Mouse (Mus musculus) heart, embryonic 12.5 days (tissue): ENCODE measurements around the gene Fzr1. TPM values are rescaled to one million over a fixed set of nuclear protein-coding genes. Genes with fewer than 3 reads are reported as not detected.

Experiments
- ATAC-seq: fragments of 200-750 bp; cut with Nextera tagmentation; 2 replicates; pipeline ENCODE4 v1.8.0; 2017; ENCODE audit warnings: moderate TSS enrichment, moderate library complexity; ENCODE audit not compliant: insufficient number of reproducible peaks, low FRiP score
- H3K27ac ChIP-seq: fragments of 300-500 bp; sonication (generic); 2 replicates; pipeline ENCODE4 v1.5.1; 2016; ENCODE audit warnings: mild to moderate bottlenecking, moderate library complexity; ENCODE audit not compliant: poor library complexity, severe bottlenecking
- H3K27me3 ChIP-seq: fragments of 300-500 bp; sonication (generic); replicated peaks from 2 replicates; pipeline ENCODE4 v1.6.1; 2016; ENCODE audit warnings: mild to moderate bottlenecking, moderate library complexity
- H3K36me3 ChIP-seq: fragments of 300-500 bp; sonication (generic); 2 replicates; pipeline ENCODE4 v1.6.1; 2016; ENCODE audit warnings: mild to moderate bottlenecking, moderate library complexity
- H3K4me1 ChIP-seq: fragments of 300-500 bp; sonication (generic); replicated peaks from 2 replicates; pipeline ENCODE4 v1.6.1; 2016; ENCODE audit warnings: mild to moderate bottlenecking
- H3K4me2 ChIP-seq: fragments of 300-500 bp; sonication (generic); 2 replicates; pipeline ENCODE4 v1.6.1; 2016; ENCODE audit warnings: mild to moderate bottlenecking, moderate library complexity
- H3K4me3 ChIP-seq: fragments of 300-500 bp; sonication (generic); 2 replicates; pipeline ENCODE4 v1.5.1; 2016; ENCODE audit warnings: mild to moderate bottlenecking
- H3K9ac ChIP-seq: fragments of 300-500 bp; sonication (generic); 2 replicates; pipeline ENCODE4 v1.6.1; 2016; ENCODE audit warnings: mild to moderate bottlenecking, moderate library complexity
- H3K9me3 ChIP-seq: fragments of 300-500 bp; sonication (generic); replicated peaks from 2 replicates; pipeline ENCODE4 v1.6.1; 2016; ENCODE audit warnings: mild to moderate bottlenecking, moderate library complexity
- WGBS: fragments of 180-500 bp; shearing (Covaris S2); methylation state at CpG from one replicate; pipeline ENCODE4 v1.1.7; 2016; 5-methylcytosine and 5-hydroxymethylcytosine counted together
- polyA plus RNA-seq: library from polyadenylated mRNA; unstranded; fragments of >200 nt; fragmentation: Nextera tagmentation; extraction: Ambion mirVana; gene quantifications from 2 replicates; pipeline ENCODE4 v1.2.1, GENCODE M21; 2016

Gene Fzr1
- polyA plus RNA-seq, 1 experiment from 2014 or later = 99.5 TPM

DNA sequence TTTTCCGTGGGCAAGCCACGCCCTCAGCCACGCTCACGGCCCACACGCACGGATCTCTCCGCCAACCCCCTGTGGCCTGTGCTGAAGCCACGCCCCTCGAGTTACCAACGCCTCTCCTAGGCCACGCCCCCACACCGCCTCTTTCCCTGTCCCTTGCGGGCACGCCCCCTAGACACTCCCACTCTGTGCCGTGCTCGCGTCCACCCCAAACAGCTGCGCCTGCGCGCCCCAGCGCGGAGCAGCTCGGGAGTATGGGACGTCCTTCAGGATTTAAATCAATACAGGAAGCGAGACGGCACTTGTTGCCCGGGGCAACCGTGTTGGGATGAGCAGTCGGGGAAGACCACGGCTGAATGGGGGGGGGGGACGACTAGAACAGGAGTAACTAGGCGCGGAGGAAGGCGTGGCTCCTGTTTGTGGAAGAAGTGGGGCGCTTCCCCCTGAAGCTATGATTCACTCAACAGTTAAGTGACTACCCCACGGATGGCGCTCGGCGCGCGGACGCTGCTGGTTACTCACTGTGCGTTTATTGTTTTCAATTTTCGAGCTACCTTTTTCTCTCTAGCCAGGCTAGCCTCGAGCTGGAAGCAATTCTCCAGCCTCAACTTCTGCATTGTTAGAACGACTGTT, 352 bp upstream of the Fzr1 start:
- H3K9me3 ChIP-seq = no peaks in the 10 kb centered on the region
- peaks cover 38% of the 10 kb centered on the region for H3K4me1 ChIP-seq
- peak overlapping the region; percentile 65 for H3K9ac ChIP-seq
- peak overlapping the region; percentile 72 for H3K27ac ChIP-seq
- H3K4me2 ChIP-seq = peak overlapping the region; percentile 73
- 1% methylated on average over 46 of the region's 46 CpGs for WGBS
- H3K4me3 ChIP-seq = peak overlapping the region; percentile 94
- peak; percentile 94 for ATAC-seq
- H3K27me3 ChIP-seq = no peaks in the 10 kb centered on the region
- peaks cover 24% of the 10 kb centered on the region for H3K36me3 ChIP-seq

GRCm38 (mm10) chr10:81377362-81377664, 1.0 kb downstream of the Fzr1 start:
- H3K36me3 ChIP-seq = peaks cover 38% of the 10 kb centered on the region
- H3K4me2 ChIP-seq = peak overlapping the region; percentile 85
- H3K9ac ChIP-seq = peak overlapping the region; percentile 97
- no peaks in the 10 kb centered on the region for H3K9me3 ChIP-seq
- H3K27ac ChIP-seq = peak overlapping the region; percentile 75; the same call in 1 of the 2 replicates
- ATAC-seq = no peak
- 57% methylated on average over 2 of the region's 2 CpGs for WGBS
- no peaks in the 10 kb centered on the region for H3K27me3 ChIP-seq
- H3K4me3 ChIP-seq = peak overlapping the region; percentile 94
- H3K4me1 ChIP-seq = peaks cover 35% of the 10 kb centered on the region

DNA sequence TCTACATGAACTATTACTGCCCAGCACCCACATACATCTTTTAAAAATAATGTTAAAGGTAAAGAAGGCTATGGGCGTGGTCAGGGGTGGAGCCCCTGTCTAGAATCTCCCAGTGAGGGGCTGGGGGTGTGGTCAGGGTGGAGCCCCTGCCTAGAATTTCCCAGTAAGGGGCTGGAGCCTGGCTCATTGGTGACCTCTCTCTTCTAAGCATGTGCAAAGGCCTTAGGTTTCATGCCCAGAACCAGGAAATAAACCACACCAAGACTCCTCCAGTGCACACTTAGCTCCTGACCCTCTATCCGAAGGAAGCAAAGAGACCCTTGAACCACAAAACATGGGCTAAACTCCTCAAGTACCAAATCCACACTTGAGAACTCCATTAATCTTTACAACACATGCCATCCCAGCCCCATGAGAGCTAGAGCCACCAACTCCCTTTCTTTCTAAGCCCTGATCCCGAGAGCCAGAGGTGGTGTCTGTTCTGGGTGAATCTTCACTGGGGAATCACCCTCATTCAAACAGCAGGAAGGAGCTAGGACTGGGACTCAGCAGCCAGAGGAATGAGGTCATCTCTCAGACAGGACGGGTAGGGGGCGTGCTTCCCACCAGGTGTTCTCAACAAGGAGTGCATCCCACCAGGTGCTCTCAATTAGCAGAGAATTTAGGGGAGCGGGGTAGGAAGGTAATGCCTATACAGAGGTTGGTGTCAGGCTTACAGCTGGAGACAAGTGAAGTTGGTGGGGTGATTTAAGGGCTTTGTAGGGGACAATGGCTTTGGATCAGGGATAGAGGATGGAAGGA, 1.6 kb downstream of the Fzr1 start:
- Histone ChIP-seq H3K36me3 (peaks cover 43% of the 10 kb centered on the region), H3K4me1 (peaks cover 29% of the 10 kb centered on the region), H3K9ac (peak overlapping the region; percentile 97), H3K9me3 (no peaks in the 10 kb centered on the region), H3K27me3 (no peaks in the 10 kb centered on the region), H3K4me3 (peak overlapping the region; percentile 94), H3K4me2 (peak overlapping the region; percentile 85), H3K27ac (peak overlapping the region; percentile 75; the same call in 1 of the 2 replicates)
- no peak for ATAC-seq
- WGBS = 38% methylated on average over 6 of the region's 6 CpGs

- Histone ChIP-seq H3K36me3 (peaks cover 58% of the 10 kb centered on the region), H3K27me3 (no peaks in the 10 kb centered on the region), H3K9me3 (no peaks in the 10 kb centered on the region), H3K9ac (no peak overlapping the region), H3K4me2 (no peak overlapping the region), H3K4me1 (peaks cover 26% of the 10 kb centered on the region), H3K27ac (no peak overlapping the region), H3K4me3 (no peak overlapping the region)
- no peak for ATAC-seq
- 91% methylated on average over 10 of the region's 10 CpGs for WGBS
Measured at GRCm38 (mm10) chr10:81375322-81375721, 3.0 kb downstream of the Fzr1 start.

DNA sequence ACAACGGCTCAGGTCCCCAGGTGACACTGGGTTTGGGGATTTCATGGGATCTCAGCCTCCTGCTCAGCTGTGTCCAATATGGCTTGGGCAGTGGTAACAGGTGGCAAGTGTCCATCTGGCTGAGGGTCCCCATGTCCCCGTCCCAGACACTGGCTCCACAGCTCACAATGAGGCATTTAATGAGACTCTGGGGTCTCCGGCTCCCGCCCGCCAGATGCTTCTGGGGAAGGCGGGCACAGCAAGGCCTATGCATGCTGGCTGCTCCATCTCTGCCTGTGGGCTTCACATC, 11.2 kb downstream of the Fzr1 start:
- no peak for ATAC-seq
- Histone ChIP-seq H3K27ac (no peak overlapping the region), H3K4me2 (no peak overlapping the region), H3K9me3 (no peaks in the 10 kb centered on the region), H3K9ac (no peak overlapping the region), H3K4me1 (peaks cover 47% of the 10 kb centered on the region), H3K4me3 (no peak overlapping the region), H3K36me3 (peaks cover 67% of the 10 kb centered on the region), H3K27me3 (peaks cover 3% of the 10 kb centered on the region; the same call in 1 of the 2 replicates)
- WGBS = 91% methylated on average over 6 of the region's 6 CpGs

GRCm38 (mm10) chr10:81366477-81367206, 11.7 kb downstream of the Fzr1 start:
- H3K27me3 ChIP-seq = peaks cover 3% of the 10 kb centered on the region; the same call in 1 of the 2 replicates
- H3K4me3 ChIP-seq = no peak overlapping the region
- H3K27ac ChIP-seq = no peak overlapping the region; the same call in 1 of the 2 replicates
- H3K36me3 ChIP-seq = peaks cover 67% of the 10 kb centered on the region
- peaks cover 52% of the 10 kb centered on the region for H3K4me1 ChIP-seq
- 73% methylated on average over 6 of the region's 6 CpGs for WGBS
- H3K9ac ChIP-seq = no peak overlapping the region
- no peaks in the 10 kb centered on the region for H3K9me3 ChIP-seq
- no peak for ATAC-seq
- H3K4me2 ChIP-seq = no peak overlapping the region

DNA sequence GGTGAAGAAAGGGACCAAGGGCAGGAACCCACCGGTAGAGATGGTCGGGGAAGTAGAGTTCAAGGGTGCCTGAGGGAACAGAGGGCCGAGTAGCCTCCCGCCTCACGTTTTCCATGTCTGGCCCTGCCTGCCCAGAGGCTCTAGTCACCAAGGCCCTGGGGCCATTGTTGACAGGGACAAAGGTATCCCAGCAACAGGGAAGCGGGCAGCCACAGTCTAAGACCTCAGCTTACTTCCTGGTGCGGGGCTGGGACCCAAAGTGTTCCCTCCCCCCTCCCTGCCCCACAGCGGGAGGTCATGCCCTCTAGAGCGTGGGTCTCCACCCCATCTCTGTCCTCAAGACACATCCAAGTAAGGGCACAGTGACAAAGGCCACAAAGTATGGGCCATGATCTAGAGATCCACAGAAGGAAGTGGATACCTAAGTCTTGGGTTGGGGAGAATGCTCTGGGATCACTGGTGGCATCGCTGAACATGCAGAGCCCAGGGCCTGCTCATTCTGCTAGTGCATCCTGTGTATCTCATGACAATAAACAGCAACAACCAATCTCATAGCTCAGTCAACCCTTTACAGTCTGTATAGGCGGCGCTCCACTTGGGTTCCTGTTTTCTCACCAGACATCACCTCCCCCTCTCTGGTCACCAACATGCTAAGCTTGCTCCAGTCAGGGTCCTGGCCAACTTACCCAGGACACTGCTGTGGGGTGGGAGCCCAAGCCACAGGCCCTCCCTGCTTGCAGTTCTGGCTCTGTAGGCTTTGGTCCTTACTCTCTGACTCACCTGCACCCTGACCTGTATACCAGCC, 12.4 kb downstream of the Fzr1 start, which contains the start of gene 4930404N11Rik:
4930404N11Rik (minus strand) TSS at position 145 of the 805 bp plus-strand sequence.
- peak within 1 kb of the TSS; percentile 49 for H3K4me3 ChIP-seq
- H3K27me3 ChIP-seq = peaks cover 3% of the 10 kb centered on the region; the same call in 1 of the 2 replicates
- peak within 1 kb of the TSS; percentile 16 for H3K27ac ChIP-seq
- peak within 1 kb of the TSS; percentile 78 for H3K9ac ChIP-seq
- H3K4me1 ChIP-seq = peaks cover 57% of the 10 kb centered on the region
- H3K9me3 ChIP-seq = no peaks in the 10 kb centered on the region
- 29% methylated on average over 12 of the region's 12 CpGs for WGBS
- peak within 1 kb of the TSS; percentile 82 for H3K4me2 ChIP-seq
- peak; percentile 1; the same call in 1 of the 2 replicates for ATAC-seq
- peaks cover 63% of the 10 kb centered on the region for H3K36me3 ChIP-seq

DNA sequence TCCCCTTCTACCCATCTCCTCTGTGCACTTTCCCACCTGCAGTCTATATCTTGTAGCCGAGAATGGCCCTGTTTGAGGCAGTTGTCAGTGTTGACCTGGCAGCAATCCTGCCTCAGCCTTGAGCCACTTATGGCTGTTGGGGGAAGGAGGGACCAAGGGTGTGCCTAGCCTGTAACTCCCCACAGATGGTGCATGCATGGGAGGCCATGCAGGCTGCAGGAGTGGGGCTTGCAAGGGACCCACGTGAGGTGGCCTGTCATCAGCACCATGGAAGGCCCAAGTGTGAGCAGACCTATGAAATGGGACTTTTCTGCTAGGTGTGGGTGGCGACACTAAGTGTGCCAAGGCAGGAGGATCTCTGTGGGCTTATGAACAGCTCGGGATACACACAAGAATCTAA, 13.2 kb downstream of the Fzr1 start:
- Histone ChIP-seq H3K9ac (peak overlapping the region; percentile 78), H3K4me2 (peak overlapping the region; percentile 82), H3K36me3 (peaks cover 56% of the 10 kb centered on the region), H3K4me1 (peaks cover 65% of the 10 kb centered on the region), H3K27ac (0 out of 2 replicates have a peak overlapping the region, but pooled peaks have one; percentile 16), H3K27me3 (peaks cover 3% of the 10 kb centered on the region; the same call in 1 of the 2 replicates), H3K9me3 (no peaks in the 10 kb centered on the region), H3K4me3 (peak overlapping the region; percentile 49; the same call in 1 of the 2 replicates)
- WGBS = 36% methylated on average over 4 of the region's 4 CpGs
- no peak for ATAC-seq

DNA sequence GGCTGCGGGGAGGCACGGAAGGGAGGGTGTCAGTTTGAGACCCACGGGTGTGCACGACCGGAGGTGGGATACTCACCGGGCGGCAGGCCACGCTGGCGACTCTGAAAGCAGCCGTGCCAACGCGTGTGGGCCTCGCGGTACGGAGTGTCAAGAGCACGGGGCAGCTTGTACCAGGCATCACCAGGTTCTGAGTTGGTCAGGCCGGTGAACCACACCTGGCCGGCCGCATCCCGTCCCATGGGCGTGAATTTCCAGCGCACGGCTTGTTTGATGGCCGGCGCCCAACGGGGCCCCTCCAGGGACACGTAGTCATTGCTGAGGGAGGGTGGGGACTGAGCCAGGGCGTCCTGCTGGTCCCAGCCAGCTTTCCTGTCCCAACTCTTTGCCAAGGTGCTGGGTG, 13.7 kb downstream of the Fzr1 start:
- Histone ChIP-seq H3K9ac (peak overlapping the region; percentile 78), H3K4me1 (peaks cover 68% of the 10 kb centered on the region), H3K27me3 (peaks cover 3% of the 10 kb centered on the region; the same call in 1 of the 2 replicates), H3K4me3 (peak overlapping the region; percentile 49), H3K36me3 (peaks cover 55% of the 10 kb centered on the region), H3K27ac (no peak overlapping the region), H3K9me3 (no peaks in the 10 kb centered on the region), H3K4me2 (peak overlapping the region; percentile 82)
- ATAC-seq = no peak; the same call in 1 of the 2 replicates
- WGBS = 14% methylated on average over 28 of the region's 28 CpGs

DNA sequence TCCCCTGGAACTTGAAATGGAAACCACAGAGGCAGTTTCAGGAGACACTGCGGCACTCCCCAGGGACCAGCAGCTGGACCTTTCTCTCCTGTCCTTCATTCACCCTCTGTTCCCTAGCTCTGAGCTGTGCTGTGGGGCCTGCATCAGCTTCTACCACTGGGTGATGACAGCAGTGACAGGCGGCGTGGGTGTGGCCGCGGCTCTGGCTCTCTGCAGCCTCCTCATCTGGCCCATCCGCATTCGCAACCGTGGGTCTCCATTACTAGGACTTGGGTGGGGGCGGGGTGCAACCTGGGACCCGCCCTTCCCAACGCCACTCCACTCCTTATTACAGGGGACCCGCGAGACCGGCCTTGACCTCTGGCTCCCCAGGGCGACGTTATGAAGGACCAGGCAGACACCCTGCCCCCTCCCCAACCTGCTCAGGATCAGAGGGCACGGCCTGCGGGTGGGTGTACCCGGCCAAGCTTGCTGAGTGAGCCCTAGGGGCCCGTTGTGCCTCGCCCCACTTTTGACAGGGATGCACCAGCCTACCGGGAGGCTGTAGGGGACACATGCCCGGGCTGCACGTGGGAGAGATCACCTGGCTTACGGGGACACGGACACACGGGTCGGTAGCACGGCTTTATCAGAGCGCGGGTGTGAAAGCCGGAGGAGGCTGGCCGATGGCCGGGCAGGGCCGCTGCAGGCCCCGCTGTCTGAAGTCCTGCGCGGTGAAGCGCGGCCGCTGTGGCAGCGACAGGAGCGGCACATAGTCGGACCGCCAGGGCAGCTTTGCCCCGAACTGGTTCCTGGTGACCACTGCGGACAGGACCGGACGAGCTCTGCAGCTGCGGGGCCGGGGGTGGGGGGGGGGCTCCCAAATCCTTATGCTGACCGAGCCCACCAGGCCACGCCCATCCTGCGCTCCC, 14.6 kb downstream of the Fzr1 start:
- Histone ChIP-seq H3K9ac (peak overlapping the region; percentile 78), H3K27me3 (peaks cover 3% of the 10 kb centered on the region; the same call in 1 of the 2 replicates), H3K4me2 (peak overlapping the region; percentile 82), H3K36me3 (peaks cover 45% of the 10 kb centered on the region), H3K27ac (peak overlapping the region; percentile 96), H3K4me1 (peaks cover 77% of the 10 kb centered on the region), H3K4me3 (peak overlapping the region; percentile 49), H3K9me3 (no peaks in the 10 kb centered on the region)
- ATAC-seq = peak; percentile 67
- WGBS = 6% methylated on average over 53 of the region's 54 CpGs
